Mouse (Mus musculus): ENCODE data around the gene Brf1. TPM values are rescaled to one million over a fixed set of nuclear protein-coding genes. Genes with fewer than 3 reads are reported as not detected.

Brf1 gene
- polyA plus RNA-seq, 1 experiment = 37.2 TPM

GRCm38 (mm10) chr12:112987877-112988276 lies 12.6 kb downstream of the Brf1 start:
- H3K4me1 ChIP-seq (ENCODE audit: control insufficient read depth, insufficient read depth, low read length) = peaks cover 9% of the 10 kb centered on the region
- H3K27ac ChIP-seq (ENCODE audit: insufficient read depth, low read length) = no peak overlapping the region
- no peak overlapping the region for H3K4me3 ChIP-seq (ENCODE audit: insufficient read depth, low read length)
- TF ChIP-seq CTCF (IDR thresholded peaks at IDR 0.05; ENCODE audit: borderline replicate concordance, insufficient read depth, low read length) (peak; percentile 8; the same call in 1 of the 2 replicates), POLR2A (IDR thresholded peaks at IDR 0.05; ENCODE audit: low read depth, low read length) (no peak)

- Histone ChIP-seq H3K27ac (ENCODE audit: insufficient read depth, low read length) (no peak overlapping the region), H3K4me1 (ENCODE audit: control insufficient read depth, insufficient read depth, low read length) (no peaks in the 10 kb centered on the region), H3K4me3 (ENCODE audit: insufficient read depth, low read length) (no peak overlapping the region)
- TF ChIP-seq CTCF (IDR thresholded peaks at IDR 0.05; ENCODE audit: borderline replicate concordance, insufficient read depth, low read length) (no peak), POLR2A (IDR thresholded peaks at IDR 0.05; ENCODE audit: low read depth, low read length) (no peak)
Observed at GRCm38 (mm10) chr12:112985346-112985745, 15.2 kb downstream of the Brf1 start.

- Histone ChIP-seq H3K27ac (ENCODE audit: insufficient read depth, low read length) (no peak overlapping the region), H3K4me3 (ENCODE audit: insufficient read depth, low read length) (no peak overlapping the region), H3K4me1 (ENCODE audit: control insufficient read depth, insufficient read depth, low read length) (no peaks in the 10 kb centered on the region)
- TF ChIP-seq POLR2A (IDR thresholded peaks at IDR 0.05; ENCODE audit: low read depth, low read length) = no peak
- TF ChIP-seq CTCF (IDR thresholded peaks at IDR 0.05; ENCODE audit: borderline replicate concordance, insufficient read depth, low read length) = no peak
Observed at GRCm38 (mm10) chr12:112982031-112982430, 18.5 kb downstream of the Brf1 start.

GRCm38 (mm10) chr12:112977156-112977555 lies 23.3 kb downstream of the Brf1 start:
- TF ChIP-seq CTCF (IDR thresholded peaks at IDR 0.05; ENCODE audit: borderline replicate concordance, insufficient read depth, low read length) (no peak), POLR2A (IDR thresholded peaks at IDR 0.05; ENCODE audit: low read depth, low read length) (no peak)
- Histone ChIP-seq H3K4me3 (ENCODE audit: insufficient read depth, low read length) (peak overlapping the region; percentile 53), H3K27ac (ENCODE audit: insufficient read depth, low read length) (no peak overlapping the region), H3K4me1 (ENCODE audit: control insufficient read depth, insufficient read depth, low read length) (no peaks in the 10 kb centered on the region)

- TF ChIP-seq POLR2A (IDR thresholded peaks at IDR 0.05; ENCODE audit: low read depth, low read length) (peak; percentile 77), CTCF (IDR thresholded peaks at IDR 0.05; ENCODE audit: borderline replicate concordance, insufficient read depth, low read length) (0 out of 2 replicates have a peak, but pooled peaks have one; percentile 10)
- Histone ChIP-seq H3K27ac (ENCODE audit: insufficient read depth, low read length) (peak within 1 kb of the TSS; percentile 52; the same call in 1 of the 2 replicates), H3K4me1 (ENCODE audit: control insufficient read depth, insufficient read depth, low read length) (no peaks in the 10 kb centered on the region), H3K4me3 (ENCODE audit: insufficient read depth, low read length) (peak within 1 kb of the TSS; percentile 53)
Observed at GRCm38 (mm10) chr12:112976371-112977073, 24.0 kb downstream of the Brf1 start, which contains the start of gene Btbd6. Btbd6 (plus strand) TSS chr12:112976482.

GRCm38 (mm10) chr12:112974736-112975135 lies 25.8 kb downstream of the Brf1 start:
- TF ChIP-seq CTCF (IDR thresholded peaks at IDR 0.05; ENCODE audit: borderline replicate concordance, insufficient read depth, low read length) (no peak), POLR2A (IDR thresholded peaks at IDR 0.05; ENCODE audit: low read depth, low read length) (no peak)
- H3K4me1 ChIP-seq (ENCODE audit: control insufficient read depth, insufficient read depth, low read length) = no peaks in the 10 kb centered on the region
- H3K27ac ChIP-seq (ENCODE audit: insufficient read depth, low read length) = no peak overlapping the region
- no peak overlapping the region for H3K4me3 ChIP-seq (ENCODE audit: insufficient read depth, low read length)

- Histone ChIP-seq H3K4me3 (ENCODE audit: insufficient read depth, low read length) (no peak overlapping the region), H3K4me1 (ENCODE audit: control insufficient read depth, insufficient read depth, low read length) (no peaks in the 10 kb centered on the region), H3K27ac (ENCODE audit: insufficient read depth, low read length) (no peak overlapping the region)
- TF ChIP-seq POLR2A (IDR thresholded peaks at IDR 0.05; ENCODE audit: low read depth, low read length) (no peak), CTCF (IDR thresholded peaks at IDR 0.05; ENCODE audit: borderline replicate concordance, insufficient read depth, low read length) (no peak)
Observed at GRCm38 (mm10) chr12:112969616-112970015, 30.9 kb downstream of the Brf1 start.

- no peak for TF ChIP-seq POLR2A (IDR thresholded peaks at IDR 0.05; ENCODE audit: low read depth, low read length)
- Histone ChIP-seq H3K27ac (ENCODE audit: insufficient read depth, low read length) (no peak overlapping the region), H3K4me3 (ENCODE audit: insufficient read depth, low read length) (no peak overlapping the region), H3K4me1 (ENCODE audit: control insufficient read depth, insufficient read depth, low read length) (no peaks in the 10 kb centered on the region)
Observed at GRCm38 (mm10) chr12:112968943-112969342, 31.6 kb downstream of the Brf1 start.

- H3K4me1 ChIP-seq (ENCODE audit: control insufficient read depth, insufficient read depth, low read length) = no peaks in the 10 kb centered on the region
Observed at GRCm38 (mm10) chr12:112965783-112966182, 34.7 kb downstream of the Brf1 start.

GRCm38 (mm10) chr12:112961872-112962271 lies 38.6 kb downstream of the Brf1 start:
- Histone ChIP-seq H3K4me3 (ENCODE audit: insufficient read depth, low read length) (no peak overlapping the region), H3K27ac (ENCODE audit: insufficient read depth, low read length) (no peak overlapping the region), H3K4me1 (ENCODE audit: control insufficient read depth, insufficient read depth, low read length) (no peaks in the 10 kb centered on the region)
- no peak for TF ChIP-seq POLR2A (IDR thresholded peaks at IDR 0.05; ENCODE audit: low read depth, low read length)
- no peak for TF ChIP-seq CTCF (IDR thresholded peaks at IDR 0.05; ENCODE audit: borderline replicate concordance, insufficient read depth, low read length)

More at GRCm38 (mm10) chr12:112965783-112966182, 34.7 kb downstream of the Brf1 start:
- no peak overlapping the region for H3K4me3 ChIP-seq (ENCODE audit: insufficient read depth, low read length)
- no peak overlapping the region for H3K27ac ChIP-seq (ENCODE audit: insufficient read depth, low read length)
- TF ChIP-seq CTCF (IDR thresholded peaks at IDR 0.05; ENCODE audit: borderline replicate concordance, insufficient read depth, low read length) (no peak), POLR2A (IDR thresholded peaks at IDR 0.05; ENCODE audit: low read depth, low read length) (no peak)
